Mouse (Mus musculus): ENCODE measurements around the gene Dgkq.

The Dgkq gene

DNA sequence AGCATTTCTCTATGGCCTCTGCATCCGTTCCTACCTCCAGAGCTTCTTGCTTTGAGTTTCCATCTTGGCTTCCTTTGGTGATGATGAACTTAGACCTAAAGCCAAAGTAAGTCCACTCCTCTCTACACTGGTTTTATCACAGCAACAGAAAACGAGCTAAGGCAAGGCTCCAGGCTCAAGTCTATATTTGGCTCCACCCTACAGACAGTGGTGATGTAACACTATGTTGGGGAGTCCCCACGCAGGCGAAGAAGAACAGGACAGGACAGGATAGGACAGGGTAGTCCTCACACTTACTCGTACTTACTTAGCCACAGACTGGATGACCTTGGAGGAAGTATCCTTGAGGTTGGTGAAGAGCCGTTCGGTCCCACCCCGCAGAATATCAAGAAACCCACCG, 66.9 kb downstream of the Dgkq start:
- DNase-seq (ENCODE audit: low read depth, low spot score) = no peak

GRCm38 (mm10) chr5:108599923-108600322, 69.5 kb downstream of the Dgkq start:
- DNase-seq (ENCODE audit: low read depth, low spot score) = no peak
